Mouse (Mus musculus) ovary, adult 2 months (tissue): ENCODE measurements around the gene Myl3. TPM values are rescaled to one million over a fixed set of nuclear protein-coding genes. Genes with fewer than 3 reads are reported as not detected.

Experiments
- polyA plus RNA-seq: library from polyadenylated mRNA; depleted of rRNA; stranded (reverse); fragments of >200 nt; gene quantifications from 2 replicates; pipeline ENCODE4 v1.2.3, GENCODE M21; 2012; rRNA removed

Gene Myl3
- 0.15 and 0.35 TPM in 2 replicates for polyA plus RNA-seq

GRCm38 (mm10) chr9:110741711-110742294, at the start of gene Myl3:
Gene Myl3 (plus strand): TSS chr9:110741861.

DNA sequence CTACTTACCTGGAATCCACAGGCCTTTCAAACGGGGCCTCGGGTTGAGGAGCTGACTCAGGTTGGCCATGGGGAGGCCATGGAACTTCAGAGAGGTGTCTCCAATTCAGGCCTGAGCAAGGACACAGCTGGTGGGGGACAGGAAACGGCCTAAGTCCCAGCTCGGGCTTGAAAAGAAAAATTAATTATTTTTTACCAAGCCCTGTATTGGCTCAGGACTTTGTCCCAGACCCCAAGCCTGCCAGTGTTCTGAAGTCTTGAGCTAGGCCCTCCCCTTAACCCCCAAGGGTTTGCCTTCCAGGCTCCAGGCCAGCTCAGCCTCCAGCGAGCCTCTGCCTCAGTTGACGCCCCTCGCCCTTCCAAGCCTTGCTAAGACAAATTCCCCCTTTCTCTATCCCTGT, 5.3 kb downstream of the Myl3 start, which contains the start of gene Pth1r:
TSS of gene Pth1r (minus strand) at position 185 of the 400 bp plus-strand sequence.

GRCm38 (mm10) chr9:110797866-110798265, 56.2 kb downstream of the Myl3 start, which contains the start of gene Prss42:
Gene Prss42 (plus strand): TSS chr9:110798166.

DNA sequence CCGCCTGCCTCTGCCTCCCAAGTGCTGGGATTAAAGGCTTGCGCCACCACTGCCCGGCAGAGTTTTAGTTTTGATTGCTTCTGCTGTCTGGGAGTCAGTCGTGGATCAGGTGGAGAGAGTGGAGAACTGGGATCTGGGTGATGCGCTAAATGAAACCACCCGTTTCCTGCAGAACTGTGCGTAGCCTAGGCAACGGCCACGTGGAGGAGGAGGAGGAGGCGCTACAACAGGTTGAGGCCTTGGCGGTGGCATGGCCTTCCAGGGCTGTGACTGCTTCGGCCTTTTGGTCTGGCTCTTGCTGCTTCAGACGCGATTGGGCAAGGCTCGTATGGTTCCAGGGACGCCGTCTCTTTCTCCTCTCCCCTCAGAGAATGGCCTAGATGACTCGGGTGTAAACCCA, 72.1 kb downstream of the Myl3 start, which contains the start of gene Prss44:
TSS of gene Prss44 (plus strand) at position 206 of the 400 bp plus-strand sequence.

Other genes starting within 250 kb of the Myl3 start
- gene Setd2, start 209.3 kb upstream of the Myl3 start, polyA plus RNA-seq: 37.7 and 65.6 TPM in 2 replicates
- 45.3 and 49.3 TPM in 2 replicates for gene Nradd, start 117.4 kb upstream of the Myl3 start, polyA plus RNA-seq
- gene Nbeal2, start 87.7 kb upstream of the Myl3 start, polyA plus RNA-seq: 31.1 and 34.4 TPM in 2 replicates
- 76.4 and 111 TPM in 2 replicates for gene Ccdc12, start 85.4 kb upstream of the Myl3 start, polyA plus RNA-seq
- gene Pth1r, start 5.3 kb downstream of the Myl3 start, polyA plus RNA-seq: 59.6 and 72.7 TPM in 2 replicates
- gene Prss42, start 56.3 kb downstream of the Myl3 start, polyA plus RNA-seq: not detected in 2 replicates
- gene Prss44, start 72.1 kb downstream of the Myl3 start, polyA plus RNA-seq: 0.29 and 0.37 TPM in 2 replicates
- not detected in 2 replicates for gene Prss43, start 84.8 kb downstream of the Myl3 start, polyA plus RNA-seq
- gene Prss45, start 92.7 kb downstream of the Myl3 start, polyA plus RNA-seq: not detected in 2 replicates
- 0.15 and 0.17 TPM in 2 replicates for gene Prss46, start 102.6 kb downstream of the Myl3 start, polyA plus RNA-seq
- 0.09 and 0.17 TPM in 2 replicates for gene Prss50, start 116.1 kb downstream of the Myl3 start, polyA plus RNA-seq
- gene Als2cl, start 138.0 kb downstream of the Myl3 start, polyA plus RNA-seq: 42.5 and 54.8 TPM in 2 replicates
- 5.2 and 7.4 TPM in 2 replicates for gene Tmie, start 138.3 kb downstream of the Myl3 start, polyA plus RNA-seq
- not detected in 2 replicates for gene Fam240a, start 175.0 kb downstream of the Myl3 start, polyA plus RNA-seq
- 1.5 and 2.2 TPM in 2 replicates for gene Tdgf1, start 204.3 kb downstream of the Myl3 start, polyA plus RNA-seq
- gene Lrrc2, start 209.7 kb downstream of the Myl3 start, polyA plus RNA-seq: 2.1 and 2.5 TPM in 2 replicates
- gene Rtp3, start 248.7 kb downstream of the Myl3 start, polyA plus RNA-seq: 0.18 and 1.2 TPM in 2 replicates